Mouse (Mus musculus) intestine, embryonic 16.5 days (tissue): Measurements from ENCODE around the gene Apopt1. TPM values are rescaled to one million over a fixed set of nuclear protein-coding genes. Genes with fewer than 3 reads are reported as not detected.

Experiments
- ATAC-seq: fragments of 200-750 bp; cut with Nextera tagmentation; 2 replicates; pipeline ENCODE4 v1.8.0; 2017; ENCODE audit warnings: moderate TSS enrichment, moderate library complexity
- H3K27ac ChIP-seq: fragments of 300-500 bp; sonication (generic); 2 replicates; pipeline ENCODE4 v1.5.1; 2014; ENCODE audit warnings: mild to moderate bottlenecking, low read length
- H3K27me3 ChIP-seq: fragments of 300-500 bp; sonication (generic); replicated peaks from 2 replicates; pipeline ENCODE4 v1.6.1; 2014; ENCODE audit warnings: low read length, control low read depth, mixed read lengths; ENCODE audit not compliant: control insufficient read depth, insufficient read depth
- H3K36me3 ChIP-seq: fragments of 300-500 bp; sonication (generic); 2 replicates; pipeline ENCODE4 v1.6.1; 2014; ENCODE audit warnings: low read length, control low read depth; ENCODE audit not compliant: control insufficient read depth, insufficient read depth
- H3K4me1 ChIP-seq: fragments of 300-500 bp; sonication (generic); 2 replicates; pipeline ENCODE4 v1.6.1; 2014; ENCODE audit warnings: low read length, control low read depth, mixed read lengths; ENCODE audit not compliant: control insufficient read depth, insufficient read depth
- H3K4me2 ChIP-seq: fragments of 300-500 bp; sonication (generic); 2 replicates; pipeline ENCODE4 v1.6.1; 2014; ENCODE audit warnings: low read depth, low read length, control low read depth
- H3K4me3 ChIP-seq: fragments of 300-500 bp; sonication (generic); 2 replicates; pipeline ENCODE4 v1.5.1; 2014; ENCODE audit warnings: mild to moderate bottlenecking, low read length
- H3K9ac ChIP-seq: fragments of 300-500 bp; sonication (generic); 2 replicates; pipeline ENCODE4 v1.6.1; 2014; ENCODE audit warnings: low read depth, low read length
- H3K9me3 ChIP-seq: fragments of 300-500 bp; sonication (generic); 2 replicates; pipeline ENCODE4 v1.6.1; 2016; ENCODE audit warnings: low read length, control low read depth; ENCODE audit not compliant: control insufficient read depth
- WGBS: fragments of 180-500 bp; shearing (Covaris S2); extraction: QIAGEN DNeasy Blood & Tissue Kit; methylation state at CpG from one replicate; pipeline ENCODE4 v1.1.7; 2014; 5-methylcytosine and 5-hydroxymethylcytosine counted together
- polyA plus RNA-seq: library from polyadenylated mRNA; unstranded; fragments of >200 nt; fragmentation: Nextera tagmentation; extraction: Ambion mirVana; gene quantifications from 2 replicates; pipeline ENCODE4 v1.2.1, GENCODE M21; 2015

Gene Apopt1
- polyA plus RNA-seq, 1 experiment from 2014 or later: 56.2 TPM

DNA sequence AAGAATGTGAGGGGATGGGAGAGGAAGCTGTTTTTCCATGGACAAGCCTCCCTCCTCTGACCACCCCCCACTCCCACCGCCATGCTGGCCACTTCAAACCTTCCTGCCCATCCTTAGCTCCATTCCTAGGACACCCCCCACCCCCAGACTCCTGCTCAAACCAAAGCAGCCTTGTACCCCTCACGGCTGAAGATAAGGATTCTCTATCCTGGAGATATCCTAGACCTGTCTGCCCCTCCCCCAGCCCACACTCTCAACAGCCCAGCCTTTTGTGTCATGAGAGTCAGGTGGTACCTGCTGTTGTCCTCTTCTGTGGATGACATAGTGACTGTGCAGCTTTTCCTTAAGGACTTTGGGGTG is 25.0 kb upstream of the Apopt1 start:
- Histone ChIP-seq H3K9me3 (no peaks in the 10 kb centered on the region), H3K9ac (peak overlapping the region; percentile 50), H3K36me3 (peaks cover 2% of the 10 kb centered on the region; the same call in 1 of the 2 replicates), H3K27ac (peak overlapping the region; percentile 82; the same call in 1 of the 2 replicates), H3K4me3 (no peak overlapping the region), H3K4me1 (peaks cover 61% of the 10 kb centered on the region), H3K27me3 (no peaks in the 10 kb centered on the region), H3K4me2 (no peak overlapping the region)
- no peak for ATAC-seq
- 31% methylated on average over 2 of the region's 2 CpGs for WGBS

DNA sequence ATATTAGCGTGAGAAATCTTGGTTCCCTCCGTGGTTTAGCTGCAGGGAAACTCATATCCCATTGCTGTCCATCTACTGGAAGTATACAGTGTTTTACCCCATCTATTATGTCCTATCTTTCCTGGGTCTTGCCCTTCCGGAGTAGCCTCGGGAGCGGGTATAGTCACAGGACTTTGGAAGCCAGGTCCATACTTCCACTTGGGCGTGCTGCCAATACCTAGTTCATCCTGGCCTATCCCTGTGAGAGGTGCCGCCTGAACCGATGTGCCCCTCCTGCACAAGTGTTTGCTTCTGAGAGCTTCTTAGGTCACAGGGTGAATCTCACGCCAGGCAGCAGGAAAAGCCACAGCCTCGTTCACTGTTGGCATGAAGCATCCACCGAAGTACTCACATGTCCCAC is 23.6 kb upstream of the Apopt1 start:
- peaks cover 69% of the 10 kb centered on the region for H3K4me1 ChIP-seq
- H3K36me3 ChIP-seq: no peaks in the 10 kb centered on the region
- peak; percentile 31 for ATAC-seq
- 0 out of 2 replicates have a peak overlapping the region, but pooled peaks have one; percentile 19 for H3K9ac ChIP-seq
- no peaks in the 10 kb centered on the region for H3K27me3 ChIP-seq
- H3K9me3 ChIP-seq: no peaks in the 10 kb centered on the region
- 66% methylated on average over 11 of the region's 11 CpGs for WGBS
- peak overlapping the region; percentile 33; the same call in 1 of the 2 replicates for H3K27ac ChIP-seq
- no peak overlapping the region for H3K4me2 ChIP-seq
- H3K4me3 ChIP-seq: no peak overlapping the region

DNA sequence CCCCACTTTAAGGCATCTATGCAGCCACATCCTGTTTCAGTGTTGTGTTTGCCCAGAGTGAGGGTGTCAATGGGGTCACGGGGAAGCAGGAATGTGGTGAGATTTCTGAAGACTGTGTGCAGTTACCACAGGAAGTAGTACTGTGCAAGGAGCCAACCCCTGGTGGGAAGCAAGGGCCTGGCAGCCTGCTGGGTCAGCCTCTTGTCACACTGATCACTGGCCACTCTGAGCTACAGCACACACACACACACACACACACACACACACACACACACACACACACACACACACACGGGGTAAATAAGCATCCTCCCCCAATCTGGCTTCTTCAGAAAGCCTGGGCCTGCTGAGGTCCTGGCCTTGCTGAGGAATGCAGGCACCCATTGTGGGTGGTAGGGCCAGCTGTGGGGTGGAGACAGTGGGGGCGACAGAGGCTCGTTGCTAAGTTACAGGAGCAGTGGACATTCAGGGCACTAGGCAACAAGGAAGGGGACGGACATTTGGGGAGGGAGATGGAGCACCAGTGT is 21.7 kb upstream of the Apopt1 start:
- H3K9ac ChIP-seq: peak overlapping the region; percentile 39; the same call in 1 of the 2 replicates
- no peaks in the 10 kb centered on the region for H3K36me3 ChIP-seq
- ATAC-seq: no peak
- H3K27ac ChIP-seq: peak overlapping the region; percentile 71
- H3K4me2 ChIP-seq: no peak overlapping the region
- peaks cover 81% of the 10 kb centered on the region for H3K4me1 ChIP-seq
- H3K9me3 ChIP-seq: no peaks in the 10 kb centered on the region
- H3K4me3 ChIP-seq: no peak overlapping the region
- H3K27me3 ChIP-seq: no peaks in the 10 kb centered on the region
- 21% methylated on average over 5 of the region's 5 CpGs for WGBS

DNA sequence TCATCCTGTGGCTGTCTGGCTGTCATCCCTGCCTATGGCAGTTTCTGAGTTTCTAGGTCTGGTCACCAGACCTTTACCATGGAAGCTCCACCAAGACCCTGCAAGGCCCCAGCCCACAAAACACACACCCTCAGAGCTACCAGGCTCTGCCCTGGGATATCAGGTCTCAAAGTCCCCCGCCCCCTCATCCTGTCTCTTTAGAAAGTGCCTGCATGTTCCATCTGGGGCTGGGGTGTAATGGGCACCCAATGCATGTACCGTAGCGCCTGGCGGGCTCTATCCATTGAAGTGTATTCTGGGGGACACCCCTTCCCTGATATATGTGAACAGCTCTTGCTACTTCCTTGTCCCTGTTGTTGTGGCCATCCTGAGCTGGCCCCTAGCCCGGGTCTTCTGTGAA is 20.2 kb upstream of the Apopt1 start:
- Histone ChIP-seq H3K4me2 (no peak overlapping the region), H3K4me1 (peaks cover 66% of the 10 kb centered on the region), H3K9ac (peak overlapping the region; percentile 59; the same call in 1 of the 2 replicates), H3K4me3 (no peak overlapping the region), H3K27me3 (no peaks in the 10 kb centered on the region), H3K27ac (peak overlapping the region; percentile 79), H3K36me3 (no peaks in the 10 kb centered on the region), H3K9me3 (no peaks in the 10 kb centered on the region)
- 79% methylated on average over 5 of the region's 5 CpGs for WGBS
- ATAC-seq: no peak

DNA sequence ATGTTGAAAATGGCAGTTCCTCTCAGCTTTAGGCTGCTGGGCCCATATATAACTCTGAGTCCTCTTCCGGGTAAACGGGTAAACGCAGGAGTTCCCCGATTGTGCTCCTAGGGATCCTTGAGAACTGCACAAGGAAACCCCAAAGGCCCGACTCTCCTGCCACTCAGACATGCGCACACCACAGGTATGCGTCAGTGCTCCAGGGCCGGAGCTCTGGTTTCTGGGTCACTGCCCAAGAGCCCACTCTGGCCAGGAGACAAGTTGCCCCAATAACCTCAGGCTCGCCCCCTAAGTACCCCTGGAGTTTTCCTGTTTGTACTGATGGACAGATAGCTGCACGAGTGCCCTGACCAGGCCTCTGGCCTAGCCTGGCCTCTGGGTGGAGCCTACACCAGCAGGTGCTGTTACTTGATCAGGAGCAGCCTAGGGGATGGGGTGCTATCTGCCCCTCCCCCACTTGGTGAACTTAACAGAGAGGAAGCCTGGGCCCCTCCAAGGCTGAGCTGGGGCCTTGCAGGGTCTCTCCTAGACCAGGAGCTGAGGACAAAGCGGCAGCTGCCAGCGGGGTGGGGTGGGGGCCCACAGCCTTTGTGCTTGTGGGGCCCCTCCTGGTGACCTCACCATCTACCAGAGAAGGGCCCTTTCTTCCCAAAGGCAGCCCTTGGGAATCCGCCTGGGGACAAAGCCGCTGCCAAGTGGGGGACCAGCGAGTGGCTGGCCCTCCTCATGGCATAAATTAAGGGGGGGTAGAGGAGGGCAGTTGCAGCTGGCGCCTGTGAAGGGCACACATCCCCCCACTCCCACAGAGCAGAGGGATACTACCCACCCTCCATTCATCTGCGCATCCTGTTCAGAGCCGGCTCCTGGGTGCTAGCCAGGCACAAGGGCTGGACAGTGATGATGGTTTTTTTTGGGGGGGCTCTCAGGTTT is 19.5 kb upstream of the Apopt1 start:
- Histone ChIP-seq H3K4me2 (peak overlapping the region; percentile 13; the same call in 1 of the 2 replicates), H3K36me3 (no peaks in the 10 kb centered on the region), H3K27ac (peak overlapping the region; percentile 79), H3K9me3 (no peaks in the 10 kb centered on the region), H3K9ac (peak overlapping the region; percentile 59), H3K27me3 (no peaks in the 10 kb centered on the region), H3K4me3 (no peak overlapping the region), H3K4me1 (peaks cover 62% of the 10 kb centered on the region)
- 47% methylated on average over 18 of the region's 18 CpGs for WGBS
- ATAC-seq: peak; percentile 22

GRCm38 (mm10) chr12:111694271-111694781 is 18.7 kb upstream of the Apopt1 start:
- Histone ChIP-seq H3K4me2 (peak overlapping the region; percentile 13; the same call in 1 of the 2 replicates), H3K9ac (peak overlapping the region; percentile 59; the same call in 1 of the 2 replicates), H3K27ac (peak overlapping the region; percentile 79), H3K36me3 (no peaks in the 10 kb centered on the region), H3K4me1 (peaks cover 57% of the 10 kb centered on the region), H3K4me3 (no peak overlapping the region), H3K27me3 (no peaks in the 10 kb centered on the region), H3K9me3 (no peaks in the 10 kb centered on the region)
- 0 out of 2 replicates have a peak, but pooled peaks have one; percentile 0 for ATAC-seq
- 15% methylated on average over 12 of the region's 12 CpGs for WGBS

DNA sequence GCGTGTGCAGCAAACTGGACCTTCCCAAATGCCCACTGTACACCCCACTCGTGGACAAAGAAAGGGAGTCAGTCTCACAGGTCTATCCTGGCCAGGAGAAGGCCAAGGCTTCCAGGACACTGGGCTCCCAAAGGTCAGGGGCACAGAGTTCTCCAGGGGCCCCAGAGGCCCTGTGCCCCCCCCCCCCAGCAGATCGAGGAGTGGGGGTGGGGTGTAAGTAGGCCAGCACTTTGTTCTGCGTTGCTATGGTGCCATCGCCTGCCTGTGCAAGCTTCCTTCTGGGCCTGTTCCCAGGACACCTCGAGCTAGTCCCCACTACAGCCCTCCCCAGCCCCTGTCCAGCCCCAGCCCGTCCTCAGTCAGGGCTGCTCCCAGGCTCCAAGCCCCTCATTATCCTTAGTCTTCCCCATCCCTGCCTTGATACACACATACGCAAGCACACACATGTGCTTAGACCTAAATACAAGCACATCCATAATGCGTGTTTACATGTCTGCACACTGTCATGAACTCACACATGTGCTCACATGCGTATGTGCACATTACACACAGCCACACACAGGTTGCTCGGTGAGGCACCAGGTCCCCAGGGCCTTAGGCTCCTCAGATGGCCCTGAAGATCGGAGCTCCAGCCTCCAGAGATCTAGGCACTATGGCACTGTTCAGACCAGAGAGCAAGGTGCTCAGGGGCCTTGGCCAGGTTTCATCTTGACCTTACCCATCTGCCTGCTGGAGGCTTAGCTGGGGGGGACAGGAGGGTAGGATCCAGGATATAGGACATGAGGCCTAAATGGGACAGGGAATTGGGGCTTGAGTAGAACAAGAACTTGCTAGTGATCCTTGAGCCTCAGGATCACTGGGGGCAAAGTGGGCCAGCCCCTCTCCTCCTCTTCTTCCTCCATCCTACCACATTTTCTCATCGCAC is 17.9 kb upstream of the Apopt1 start:
- peak overlapping the region; percentile 54 for H3K27ac ChIP-seq
- H3K36me3 ChIP-seq: no peaks in the 10 kb centered on the region
- no peak for ATAC-seq
- peak overlapping the region; percentile 53 for H3K9ac ChIP-seq
- H3K4me3 ChIP-seq: no peak overlapping the region
- H3K4me1 ChIP-seq: peaks cover 49% of the 10 kb centered on the region
- 60% methylated on average over 13 of the region's 13 CpGs for WGBS
- no peak overlapping the region for H3K4me2 ChIP-seq
- H3K9me3 ChIP-seq: no peaks in the 10 kb centered on the region
- H3K27me3 ChIP-seq: no peaks in the 10 kb centered on the region

- ATAC-seq: peak; percentile 4
- 35% methylated on average over 6 of the region's 6 CpGs for WGBS
Observed at GRCm38 (mm10) chr12:111696239-111696638, 16.8 kb upstream of the Apopt1 start.

More at GRCm38 (mm10) chr12:111696239-111696638, 16.8 kb upstream of the Apopt1 start:
- no peaks in the 10 kb centered on the region for H3K9me3 ChIP-seq
- H3K9ac ChIP-seq: no peak overlapping the region
- no peaks in the 10 kb centered on the region for H3K27me3 ChIP-seq
- no peaks in the 10 kb centered on the region for H3K36me3 ChIP-seq
- no peak overlapping the region for H3K4me2 ChIP-seq
- no peak overlapping the region for H3K4me3 ChIP-seq
- peaks cover 44% of the 10 kb centered on the region for H3K4me1 ChIP-seq
- H3K27ac ChIP-seq: peak overlapping the region; percentile 66; the same call in 1 of the 2 replicates
